Mouse (Mus musculus) megakaryocyte, embryonic 14.5 days (primary cell): ENCODE measurements around the gene Tas2r106.

Source experiments
- FLI1 ChIP-seq: IDR thresholded peaks from 2 replicates; pipeline ENCODE4 v1.6.1; 2012; ENCODE audit warnings: low read length, inconsistent platforms, mixed read lengths
- GATA1 ChIP-seq: IDR thresholded peaks from 3 replicates; pipeline ENCODE4 v1.6.1; 2012; ENCODE audit warnings: mixed read lengths, low read length, inconsistent platforms, borderline replicate concordance

DNA sequence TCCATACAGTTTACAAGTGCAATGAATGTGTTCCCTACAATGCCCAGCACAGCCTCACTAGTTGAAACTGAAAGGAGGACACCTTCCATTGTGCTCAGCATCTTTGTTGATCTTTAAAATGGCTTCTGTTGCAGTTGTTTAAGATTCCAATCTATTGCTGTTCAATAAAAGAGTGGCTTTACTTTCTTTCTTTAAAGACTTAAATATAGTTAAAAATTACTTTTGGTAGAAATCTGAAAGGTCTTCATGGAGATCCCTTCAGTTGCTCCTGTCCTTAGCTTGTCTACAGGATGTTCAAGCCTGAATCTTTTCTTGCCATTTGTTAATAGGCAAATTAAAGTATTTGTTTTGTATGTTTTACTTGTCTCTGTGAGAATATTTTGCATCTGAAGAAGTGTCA, 11.3 kb upstream of the Tas2r106 start, which contains the start of gene Tas2r114:
- TF ChIP-seq GATA1 (no peak), FLI1 (no peak)
